Mouse (Mus musculus): ENCODE data around the gene Efna5. TPM values are rescaled to one million over a fixed set of nuclear protein-coding genes. Genes with fewer than 3 reads are reported as not detected.

The Efna5 gene
- polyA plus RNA-seq, 1 experiment from 2014 or later, result 26.9 TPM

GRCm38 (mm10) chr17:62756951-62757350, 124.2 kb downstream of the Efna5 start:
- Histone ChIP-seq H3K4me3 (ENCODE audit: low read length) (no peak overlapping the region), H3K9ac (replicated peaks; ENCODE audit: low read length) (no peak overlapping the region), H3K36me3 (ENCODE audit: insufficient read depth, low read length) (no peaks in the 10 kb centered on the region), H3K27me3 (ENCODE audit: insufficient read depth, low read length) (no peaks in the 10 kb centered on the region), H3K9me3 (ENCODE audit: low read length) (no peaks in the 10 kb centered on the region), H3K4me2 (replicated peaks; ENCODE audit: low read depth, low read length) (no peak overlapping the region), H3K4me1 (ENCODE audit: insufficient read depth, low read length) (0 out of 2 replicates have a peak, but pooled peaks cover 3% of the 10 kb centered on the region), H3K27ac (ENCODE audit: low read length) (no peak overlapping the region)
- no peak for ATAC-seq (ENCODE audit: low FRiP score, low TSS enrichment)
- 94% methylated on average over 3 of the region's 3 CpGs for WGBS

DNA sequence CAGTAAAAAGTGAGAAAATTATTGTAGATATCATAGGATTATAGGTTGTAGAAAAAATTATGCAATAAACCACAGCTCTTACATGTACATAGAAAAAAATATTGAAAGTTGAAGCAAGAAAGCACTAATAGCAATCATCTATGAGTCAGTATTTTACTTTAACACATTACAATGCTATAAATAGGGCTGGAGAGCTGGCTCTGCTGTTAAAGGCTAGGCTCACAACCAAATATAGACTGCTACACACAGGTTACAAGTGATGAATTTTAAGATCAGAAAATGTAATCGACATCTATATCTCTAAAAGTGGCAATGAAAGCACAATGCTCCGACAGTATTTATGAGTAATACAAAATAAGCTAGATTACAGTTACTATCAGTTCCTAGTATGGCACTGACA, 125.5 kb downstream of the Efna5 start:
- H3K27ac ChIP-seq (ENCODE audit: low read length), result no peak overlapping the region
- no peak overlapping the region for H3K4me2 ChIP-seq (replicated peaks; ENCODE audit: low read depth, low read length)
- no peaks in the 10 kb centered on the region for H3K36me3 ChIP-seq (ENCODE audit: insufficient read depth, low read length)
- no peaks in the 10 kb centered on the region for H3K27me3 ChIP-seq (ENCODE audit: insufficient read depth, low read length)
- 91% methylated on average over 2 of the region's 2 CpGs for WGBS
- H3K9me3 ChIP-seq (ENCODE audit: low read length), result no peaks in the 10 kb centered on the region
- no peak overlapping the region for H3K4me3 ChIP-seq (ENCODE audit: low read length)
- H3K4me1 ChIP-seq (ENCODE audit: insufficient read depth, low read length), result 0 out of 2 replicates have a peak, but pooled peaks cover 3% of the 10 kb centered on the region
- no peak for ATAC-seq (ENCODE audit: low FRiP score, low TSS enrichment)
- H3K9ac ChIP-seq (replicated peaks; ENCODE audit: low read length), result no peak overlapping the region

DNA sequence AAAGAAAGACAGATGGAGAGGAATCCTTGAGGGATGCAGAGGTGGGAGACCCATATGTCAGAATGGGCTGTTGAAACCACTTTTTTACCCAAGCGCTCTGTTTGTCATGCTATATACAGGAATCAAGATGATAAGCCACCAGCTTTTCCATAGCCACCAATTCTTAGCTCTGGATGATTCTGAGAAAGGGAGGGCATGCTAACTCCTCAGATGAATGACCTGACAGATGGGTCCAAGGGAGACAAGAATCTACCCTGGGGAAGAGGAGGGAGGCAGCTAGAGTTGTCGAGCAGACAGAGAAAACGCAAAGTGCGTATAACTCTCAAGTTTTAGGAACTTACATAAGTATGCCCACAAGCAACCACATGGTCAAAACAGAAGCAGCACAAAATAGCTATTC, 126.5 kb downstream of the Efna5 start:
- WGBS, result 81% methylated on average over 4 of the region's 4 CpGs
- H3K27ac ChIP-seq (ENCODE audit: low read length), result no peak overlapping the region
- no peak for ATAC-seq (ENCODE audit: low FRiP score, low TSS enrichment)

GRCm38 (mm10) chr17:62752381-62752889, 128.7 kb downstream of the Efna5 start:
- H3K27ac ChIP-seq (ENCODE audit: low read length), result no peak overlapping the region
- no peak for ATAC-seq (ENCODE audit: low FRiP score, low TSS enrichment)
- H3K9ac ChIP-seq (replicated peaks; ENCODE audit: low read length), result no peak overlapping the region
- no peaks in the 10 kb centered on the region for H3K9me3 ChIP-seq (ENCODE audit: low read length)
- peaks cover 22% of the 10 kb centered on the region for H3K4me1 ChIP-seq (ENCODE audit: insufficient read depth, low read length)
- no peak overlapping the region for H3K4me3 ChIP-seq (ENCODE audit: low read length)
- H3K36me3 ChIP-seq (ENCODE audit: insufficient read depth, low read length), result no peaks in the 10 kb centered on the region
- H3K27me3 ChIP-seq (ENCODE audit: insufficient read depth, low read length), result no peaks in the 10 kb centered on the region
- 50% methylated on average over 2 of the region's 2 CpGs for WGBS
- H3K4me2 ChIP-seq (replicated peaks; ENCODE audit: low read depth, low read length), result no peak overlapping the region

More for the DNA sequence above, 126.5 kb downstream of the Efna5 start:
- H3K9me3 ChIP-seq (ENCODE audit: low read length), result no peaks in the 10 kb centered on the region
- no peaks in the 10 kb centered on the region for H3K36me3 ChIP-seq (ENCODE audit: insufficient read depth, low read length)
- no peaks in the 10 kb centered on the region for H3K27me3 ChIP-seq (ENCODE audit: insufficient read depth, low read length)
- H3K4me2 ChIP-seq (replicated peaks; ENCODE audit: low read depth, low read length), result no peak overlapping the region
- H3K9ac ChIP-seq (replicated peaks; ENCODE audit: low read length), result no peak overlapping the region
- 0 out of 2 replicates have a peak, but pooled peaks cover 3% of the 10 kb centered on the region for H3K4me1 ChIP-seq (ENCODE audit: insufficient read depth, low read length)
- no peak overlapping the region for H3K4me3 ChIP-seq (ENCODE audit: low read length)

DNA sequence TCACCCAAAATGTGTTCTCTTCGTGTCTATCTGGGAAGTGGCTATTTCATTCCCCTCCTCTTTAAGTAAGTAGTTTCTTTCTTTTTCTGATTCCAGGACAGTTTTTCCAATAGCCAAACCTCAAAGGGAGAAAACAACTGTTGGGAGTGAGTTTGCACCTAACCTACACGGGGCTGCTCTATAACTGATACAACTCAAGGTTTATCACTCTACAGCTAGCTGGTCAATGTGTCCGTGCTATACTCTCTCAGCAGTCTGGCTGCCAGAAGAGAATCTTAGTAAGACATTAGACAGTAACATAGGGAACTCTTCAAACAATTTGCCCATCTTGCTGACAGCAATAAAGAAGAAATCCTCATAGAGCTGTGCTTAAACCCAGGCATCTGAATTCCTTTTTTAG, 130.5 kb downstream of the Efna5 start:
- ATAC-seq (ENCODE audit: low FRiP score, low TSS enrichment), result no peak
- Histone ChIP-seq H3K27ac (ENCODE audit: low read length) (no peak overlapping the region), H3K9me3 (ENCODE audit: low read length) (no peaks in the 10 kb centered on the region), H3K4me3 (ENCODE audit: low read length) (no peak overlapping the region), H3K4me1 (ENCODE audit: insufficient read depth, low read length) (peaks cover 37% of the 10 kb centered on the region), H3K36me3 (ENCODE audit: insufficient read depth, low read length) (no peaks in the 10 kb centered on the region), H3K27me3 (ENCODE audit: insufficient read depth, low read length) (no peaks in the 10 kb centered on the region), H3K9ac (replicated peaks; ENCODE audit: low read length) (no peak overlapping the region), H3K4me2 (replicated peaks; ENCODE audit: low read depth, low read length) (no peak overlapping the region)
- 79% methylated on average over 3 of the region's 3 CpGs for WGBS

- Histone ChIP-seq H3K9ac (replicated peaks; ENCODE audit: low read length) (no peak overlapping the region), H3K4me3 (ENCODE audit: low read length) (no peak overlapping the region), H3K36me3 (ENCODE audit: insufficient read depth, low read length) (no peaks in the 10 kb centered on the region), H3K27ac (ENCODE audit: low read length) (no peak overlapping the region), H3K4me2 (replicated peaks; ENCODE audit: low read depth, low read length) (peak overlapping the region; percentile 32), H3K4me1 (ENCODE audit: insufficient read depth, low read length) (peaks cover 37% of the 10 kb centered on the region), H3K9me3 (ENCODE audit: low read length) (no peaks in the 10 kb centered on the region), H3K27me3 (ENCODE audit: insufficient read depth, low read length) (no peaks in the 10 kb centered on the region)
- no peak for ATAC-seq (ENCODE audit: low FRiP score, low TSS enrichment)
- WGBS, result 40% methylated on average over 16 of the region's 16 CpGs
Observed at GRCm38 (mm10) chr17:62748803-62749619, 132.1 kb downstream of the Efna5 start.

DNA sequence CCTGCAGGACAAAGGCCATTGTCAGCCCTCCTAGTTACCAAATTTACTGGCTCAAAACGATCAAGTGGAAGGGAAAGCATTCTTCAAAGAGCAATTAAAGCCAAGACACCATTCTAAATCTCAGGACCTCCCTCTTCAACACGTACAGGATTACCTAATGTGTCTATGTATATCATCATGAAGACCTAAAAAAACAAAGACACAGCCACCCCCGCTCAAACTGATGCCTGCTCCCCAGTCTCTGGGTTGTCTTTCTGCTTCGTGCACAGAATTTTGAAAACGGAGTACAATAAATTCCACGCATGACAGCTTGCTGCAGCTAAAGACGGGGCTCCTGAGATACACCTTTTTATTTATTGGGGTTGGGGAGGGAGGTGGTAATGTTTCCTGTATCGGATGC, 133.7 kb downstream of the Efna5 start:
- ATAC-seq (ENCODE audit: low FRiP score, low TSS enrichment), result peak; percentile 25
- peaks cover 40% of the 10 kb centered on the region for H3K4me1 ChIP-seq (ENCODE audit: insufficient read depth, low read length)
- H3K9ac ChIP-seq (replicated peaks; ENCODE audit: low read length), result no peak overlapping the region
- no peaks in the 10 kb centered on the region for H3K27me3 ChIP-seq (ENCODE audit: insufficient read depth, low read length)
- no peaks in the 10 kb centered on the region for H3K36me3 ChIP-seq (ENCODE audit: insufficient read depth, low read length)
- H3K4me2 ChIP-seq (replicated peaks; ENCODE audit: low read depth, low read length), result peak overlapping the region; percentile 32
- no peak overlapping the region for H3K27ac ChIP-seq (ENCODE audit: low read length)
- 26% methylated on average over 8 of the region's 8 CpGs for whole genome bisulfite sequencing
- no peaks in the 10 kb centered on the region for H3K9me3 ChIP-seq (ENCODE audit: low read length)
- H3K4me3 ChIP-seq (ENCODE audit: low read length), result no peak overlapping the region

DNA sequence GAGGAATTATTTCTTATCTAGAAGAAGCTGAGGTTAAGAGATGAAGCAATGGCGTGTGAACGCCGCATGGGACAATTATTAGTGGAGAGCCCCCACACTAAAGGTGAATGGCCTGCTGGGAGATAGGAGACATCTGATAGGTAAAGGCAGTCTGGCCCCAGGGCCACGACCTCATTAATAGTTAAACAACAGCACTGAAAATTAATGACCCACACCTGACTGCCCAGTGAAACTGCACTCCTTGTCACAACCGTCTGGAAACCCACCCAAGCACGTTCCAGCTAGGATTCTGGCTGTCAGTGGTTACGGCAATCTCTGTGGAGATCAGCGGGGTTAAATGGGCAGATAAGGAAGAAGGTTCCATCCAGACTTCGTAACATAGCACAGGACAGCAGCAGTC, 134.3 kb downstream of the Efna5 start:
- H3K4me1 ChIP-seq (ENCODE audit: insufficient read depth, low read length), result peaks cover 38% of the 10 kb centered on the region
- peak; percentile 92 for ATAC-seq (ENCODE audit: low FRiP score, low TSS enrichment)
- H3K4me3 ChIP-seq (ENCODE audit: low read length), result no peak overlapping the region
- H3K27me3 ChIP-seq (ENCODE audit: insufficient read depth, low read length), result no peaks in the 10 kb centered on the region
- H3K9me3 ChIP-seq (ENCODE audit: low read length), result no peaks in the 10 kb centered on the region
- H3K9ac ChIP-seq (replicated peaks; ENCODE audit: low read length), result no peak overlapping the region
- 25% methylated on average over 9 of the region's 9 CpGs for WGBS
- no peaks in the 10 kb centered on the region for H3K36me3 ChIP-seq (ENCODE audit: insufficient read depth, low read length)
- no peak overlapping the region for H3K27ac ChIP-seq (ENCODE audit: low read length)
- peak overlapping the region; percentile 32 for H3K4me2 ChIP-seq (replicated peaks; ENCODE audit: low read depth, low read length)

DNA sequence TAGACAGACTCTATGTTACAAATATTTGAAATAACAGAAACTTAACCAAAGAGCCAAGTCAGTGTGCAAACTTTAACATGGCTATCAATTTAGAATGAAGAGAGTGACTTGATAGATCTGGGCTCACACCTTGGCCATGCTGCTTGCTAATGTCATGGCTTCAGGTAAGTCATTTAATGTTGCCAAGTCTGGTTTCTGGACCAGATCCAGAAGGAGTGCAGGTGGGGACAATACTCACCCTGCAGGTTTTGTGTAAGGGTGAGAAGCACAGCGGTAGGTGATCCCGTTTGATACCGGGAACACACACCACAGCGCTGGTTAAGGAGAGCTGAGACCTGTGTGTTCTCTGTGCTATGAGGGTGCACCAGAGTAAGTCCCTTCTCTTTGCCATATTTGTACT, 135.8 kb downstream of the Efna5 start:
- H3K36me3 ChIP-seq (ENCODE audit: insufficient read depth, low read length), result no peaks in the 10 kb centered on the region
- no peak for ATAC-seq (ENCODE audit: low FRiP score, low TSS enrichment)
- no peaks in the 10 kb centered on the region for H3K9me3 ChIP-seq (ENCODE audit: low read length)
- no peaks in the 10 kb centered on the region for H3K27me3 ChIP-seq (ENCODE audit: insufficient read depth, low read length)
- H3K4me1 ChIP-seq (ENCODE audit: insufficient read depth, low read length), result peaks cover 43% of the 10 kb centered on the region
- WGBS, result 89% methylated on average over 4 of the region's 4 CpGs
- H3K4me2 ChIP-seq (replicated peaks; ENCODE audit: low read depth, low read length), result no peak overlapping the region
- no peak overlapping the region for H3K4me3 ChIP-seq (ENCODE audit: low read length)
- no peak overlapping the region for H3K9ac ChIP-seq (replicated peaks; ENCODE audit: low read length)
- no peak overlapping the region for H3K27ac ChIP-seq (ENCODE audit: low read length)

DNA sequence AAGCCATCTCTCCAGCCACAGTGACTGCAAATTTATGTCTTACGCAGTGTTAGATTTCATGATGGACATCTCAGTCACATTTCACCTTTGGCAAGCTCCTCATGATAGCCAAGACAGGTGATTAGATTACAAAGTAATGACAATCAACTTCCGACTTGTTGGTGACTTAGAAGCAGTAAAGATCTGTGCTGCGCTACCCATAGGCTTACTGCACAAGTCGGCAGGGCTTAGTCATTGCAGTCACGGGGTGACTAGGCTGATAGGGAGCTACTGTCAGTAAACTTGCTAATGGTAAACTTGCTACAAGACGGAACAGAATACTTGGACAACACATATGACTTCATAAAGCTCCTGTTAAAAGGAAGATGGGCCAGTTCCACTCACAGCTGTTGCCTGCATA, 136.9 kb downstream of the Efna5 start:
- H3K9me3 ChIP-seq (ENCODE audit: low read length), result no peaks in the 10 kb centered on the region
- peaks cover 41% of the 10 kb centered on the region for H3K4me1 ChIP-seq (ENCODE audit: insufficient read depth, low read length)
- no peaks in the 10 kb centered on the region for H3K27me3 ChIP-seq (ENCODE audit: insufficient read depth, low read length)
- H3K36me3 ChIP-seq (ENCODE audit: insufficient read depth, low read length), result no peaks in the 10 kb centered on the region
- 59% methylated on average over 6 of the region's 6 CpGs for WGBS
- no peak overlapping the region for H3K4me3 ChIP-seq (ENCODE audit: low read length)
- H3K4me2 ChIP-seq (replicated peaks; ENCODE audit: low read depth, low read length), result no peak overlapping the region
- H3K27ac ChIP-seq (ENCODE audit: low read length), result no peak overlapping the region
- no peak for ATAC-seq (ENCODE audit: low FRiP score, low TSS enrichment)
- H3K9ac ChIP-seq (replicated peaks; ENCODE audit: low read length), result no peak overlapping the region

Measured in kidney, embryonic 16.5 days (tissue).